Mouse (Mus musculus) subcutaneous adipose tissue, adult 2 months (tissue): Measurements from ENCODE around the gene Gcnt1. TPM values are rescaled to one million over a fixed set of nuclear protein-coding genes. Genes with fewer than 3 reads are reported as not detected.

Experiments used
- polyA plus RNA-seq: library from polyadenylated mRNA; depleted of rRNA; stranded (reverse); fragments of >200 nt; gene quantifications from 2 replicates; pipeline ENCODE4 v1.2.3, GENCODE M21; 2012; ENCODE audit warnings: low replicate concordance; rRNA removed

The Gcnt1 gene
- polyA plus RNA-seq = 2.1 and 9.2 TPM in 2 replicates

GRCm38 (mm10) chr19:17372701-17373100 is at the start of gene Gcnt1:
Gene Gcnt1 (minus strand): TSS chr19:17372844.

DNA sequence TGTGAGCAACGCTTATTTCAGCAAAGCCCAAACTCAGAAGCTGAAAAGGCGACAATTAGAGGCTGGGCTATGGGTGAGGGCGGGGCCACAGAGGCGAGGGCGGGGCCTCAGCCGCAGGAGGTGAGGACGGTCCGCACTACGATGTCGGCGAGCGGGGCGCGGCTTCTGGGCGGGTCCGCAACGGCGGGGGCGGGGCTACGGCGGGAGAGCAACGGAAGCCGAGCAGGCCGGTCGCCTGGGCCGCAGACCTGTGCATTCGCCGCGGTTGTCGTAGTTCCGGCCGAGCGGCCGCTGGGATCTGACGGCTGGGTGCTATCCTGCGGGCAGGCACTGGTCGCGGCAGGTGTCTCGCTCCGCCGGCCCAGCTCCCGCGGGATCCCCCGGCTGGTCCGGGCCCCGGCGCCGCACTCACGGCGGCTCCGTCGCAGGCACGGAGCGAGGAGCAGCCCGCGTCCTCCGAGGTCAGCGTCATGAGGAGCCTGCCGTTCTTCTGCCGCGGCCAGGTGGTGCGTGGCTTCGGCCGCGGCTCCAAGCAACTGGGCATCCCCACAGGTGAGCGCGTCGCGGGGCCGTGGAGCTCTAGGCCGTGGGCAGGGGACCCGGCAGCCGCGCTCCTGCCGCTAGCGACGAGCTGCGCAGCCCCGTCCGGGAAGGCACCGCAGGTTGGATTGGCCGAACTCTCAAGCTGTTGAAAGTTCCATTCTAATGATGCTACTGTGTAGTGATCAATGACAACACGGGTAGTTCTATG is 21.4 kb upstream of the Gcnt1 start, which contains the start of gene Rfk:
Gene Rfk (plus strand): TSS at position 203 of the 751 bp plus-strand sequence.

Other genes starting within 250 kb of the Gcnt1 start
- gene Rfk, start 21.2 kb upstream of the Gcnt1 start, polyA plus RNA-seq = 39.3 and 54.8 TPM in 2 replicates